Mouse (Mus musculus) spleen, adult 2 months (tissue): ENCODE data around the gene Hint2. TPM values are rescaled to one million over a fixed set of nuclear protein-coding genes. Genes with fewer than 3 reads are reported as not detected.
A peak's percentile ranks its signal among the peaks of the same experiment; 100 is the strongest.

Experiments
- DNase-seq, 2 experiments: peaks; one replicate each; pipeline versions ENCODE4 v3.0.0 to v3.0.0-alpha.2; 2012 to 2021; ENCODE audit warnings: low spot score in 2 of 2, low read depth in 1 of 2
- H3K27ac ChIP-seq: fragments of 200-500 bp; 2 replicates; pipeline ENCODE4 v1.5.1; 2012; ENCODE audit warnings: low read length, inconsistent platforms; ENCODE audit not compliant: insufficient read depth
- H3K27me3 ChIP-seq: fragments of 200-500 bp; 2 replicates; pipeline ENCODE4 v1.6.1; 2012; ENCODE audit warnings: mild to moderate bottlenecking, moderate library complexity, low read length, inconsistent platforms; ENCODE audit not compliant: control insufficient read depth, insufficient read depth
- H3K36me3 ChIP-seq: fragments of 200-500 bp; 2 replicates; pipeline ENCODE4 v1.6.1; 2012; ENCODE audit warnings: mild to moderate bottlenecking, low read length, inconsistent platforms; ENCODE audit not compliant: control insufficient read depth, insufficient read depth
- H3K4me1 ChIP-seq: fragments of 200-500 bp; 2 replicates; pipeline ENCODE4 v1.6.1; 2011; ENCODE audit warnings: inconsistent platforms; ENCODE audit not compliant: control insufficient read depth, insufficient read depth, insufficient read length
- H3K4me3 ChIP-seq: fragments of 200-500 bp; 2 replicates; pipeline ENCODE4 v1.5.1; 2011; ENCODE audit warnings: mild to moderate bottlenecking, inconsistent platforms; ENCODE audit not compliant: insufficient read depth, insufficient read length; ENCODE audit errors: extremely low read depth
- CTCF ChIP-seq: fragments of 200-500 bp; IDR thresholded peaks from 2 replicates; pipeline ENCODE4 v1.5.1; 2011; ENCODE audit warnings: mild to moderate bottlenecking, inconsistent platforms; ENCODE audit not compliant: insufficient read depth, insufficient read length, insufficient replicate concordance; ENCODE audit errors: extremely low read depth
- POLR2A ChIP-seq: fragments of 200-500 bp; IDR thresholded peaks from 2 replicates; pipeline ENCODE4 v1.6.1; 2011; ENCODE audit warnings: low read depth, low read length, inconsistent platforms
- WGBS: fragments of 180-500 bp; shearing (Covaris S2); methylation state at CpG from one replicate; pipeline ENCODE4 v1.1.7; 2018; 5-methylcytosine and 5-hydroxymethylcytosine counted together
- polyA plus RNA-seq: library from polyadenylated mRNA; depleted of rRNA; stranded (reverse); fragments of >200 nt; gene quantifications from 2 replicates; pipeline ENCODE4 v1.2.3, GENCODE M21; 2012

The Hint2 gene
- polyA plus RNA-seq, 1 experiment = 23.2 TPM

DNA sequence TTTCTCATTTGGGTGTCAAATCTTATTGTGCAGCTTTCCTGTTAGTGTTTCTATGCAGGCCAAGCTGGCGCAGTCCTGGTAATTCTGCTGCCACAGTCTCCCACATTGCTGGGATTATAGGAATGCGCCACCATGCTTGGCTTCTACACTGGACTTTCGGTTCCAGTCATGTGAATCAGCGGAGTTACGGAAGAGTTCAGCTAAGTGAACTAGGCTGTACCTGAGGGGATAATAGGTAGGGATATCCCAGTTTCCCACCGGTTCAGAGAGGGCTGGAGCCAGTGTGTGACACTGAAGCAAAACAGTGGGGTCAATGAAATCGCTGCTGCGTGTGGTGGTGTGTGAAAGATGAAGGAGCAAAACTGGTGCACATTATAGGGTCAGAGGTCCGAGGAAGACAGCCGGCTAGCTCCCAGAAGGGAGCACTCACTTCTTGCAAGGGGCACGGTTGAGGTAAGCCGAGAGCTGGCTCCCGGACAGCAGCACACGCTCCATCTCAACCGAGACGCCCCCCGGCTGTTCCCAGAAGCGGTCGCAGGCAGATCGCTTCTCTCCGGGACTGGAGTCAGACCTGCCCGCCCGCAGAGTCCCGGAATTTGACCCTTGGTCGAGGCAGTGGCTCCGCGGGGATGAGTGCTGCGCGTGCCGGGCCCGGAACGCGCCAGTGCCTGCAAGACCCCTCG lies 469 bp downstream of the Hint2 start:
- TF ChIP-seq POLR2A (no peak), CTCF (no peak)
- peak overlapping the region; percentile 61 for H3K27ac ChIP-seq
- no peaks in the 10 kb centered on the region for H3K36me3 ChIP-seq
- H3K4me1 ChIP-seq = peaks cover 4% of the 10 kb centered on the region; the same call in 1 of the 2 replicates
- no peaks in the 10 kb centered on the region for H3K27me3 ChIP-seq
- peak overlapping the region; percentile 98 for H3K4me3 ChIP-seq
- no peak for DNase-seq
- 11% methylated on average over 34 of the region's 34 CpGs for WGBS

DNA sequence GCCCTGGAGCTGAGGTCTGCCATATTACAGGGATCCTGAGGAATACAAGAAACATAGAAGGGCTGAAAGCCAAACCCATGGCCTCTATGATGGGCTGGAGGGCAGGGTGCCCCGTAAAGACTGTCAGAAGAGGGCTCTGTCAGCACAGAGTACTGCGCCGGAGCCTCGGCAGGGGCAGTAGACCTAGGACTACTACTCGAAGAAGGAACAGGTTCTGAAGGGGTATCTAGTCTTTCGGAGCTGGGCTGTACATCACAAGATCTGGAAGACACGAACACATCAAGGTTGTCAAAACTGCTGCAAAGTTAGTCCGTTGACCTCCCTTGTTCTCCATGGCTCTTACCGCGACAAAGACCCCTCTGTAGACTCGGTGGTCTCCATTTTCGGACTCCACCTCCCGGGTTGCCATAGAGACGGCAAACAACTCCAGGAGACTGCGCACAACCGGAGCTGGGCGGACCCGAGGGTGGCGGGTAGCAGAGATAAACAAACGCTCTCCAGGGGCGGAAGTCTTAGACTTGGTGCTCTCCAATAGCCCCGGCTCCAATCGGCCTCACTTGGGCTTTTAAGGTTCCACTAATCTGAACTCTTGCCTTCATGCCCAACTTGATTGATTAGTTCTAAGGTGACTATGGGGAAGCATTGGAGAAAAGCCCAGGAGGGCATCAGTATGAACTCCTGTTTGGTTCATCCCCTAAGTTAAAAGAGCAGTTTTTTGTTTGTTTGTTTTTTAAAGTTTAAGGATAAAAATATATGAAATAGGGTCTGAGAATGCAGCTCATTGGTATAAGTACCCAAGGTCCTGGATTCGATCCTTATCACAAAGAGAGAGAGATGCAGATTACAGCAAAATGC lies 2.9 kb downstream of the Hint2 start, which contains the start of gene Spag8:
TSS of gene Spag8 (minus strand) at position 434 of the 855 bp plus-strand sequence.
- WGBS = 36% methylated on average over 24 of the region's 24 CpGs
- no peaks in the 10 kb centered on the region for H3K27me3 ChIP-seq
- no peaks in the 10 kb centered on the region for H3K36me3 ChIP-seq
- H3K4me1 ChIP-seq = peaks cover 4% of the 10 kb centered on the region; the same call in 1 of the 2 replicates
- TF ChIP-seq POLR2A (no peak), CTCF (no peak)
- H3K27ac ChIP-seq = no peak within 1 kb of the TSS
- no peak for DNase-seq
- H3K4me3 ChIP-seq = no peak within 1 kb of the TSS

DNA sequence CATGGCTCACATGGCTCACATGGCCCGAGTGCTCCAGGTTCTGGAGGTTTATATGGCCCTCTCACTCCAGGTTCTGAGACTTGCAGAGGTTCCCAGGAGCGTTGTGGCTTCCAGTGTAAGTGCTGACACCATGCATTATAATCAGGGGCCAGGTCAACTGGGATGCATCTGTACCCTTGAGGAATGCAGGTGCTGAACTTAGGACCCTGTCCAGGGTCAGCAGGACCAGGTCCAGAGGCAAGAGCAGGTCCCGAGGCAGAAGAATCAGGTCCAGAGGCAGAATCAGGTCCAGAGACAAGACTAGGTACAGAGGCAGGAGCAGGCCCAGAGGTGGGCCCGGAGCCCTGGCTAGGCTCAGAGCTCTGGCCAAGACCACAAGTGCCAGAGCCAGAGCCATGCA lies 3.5 kb downstream of the Hint2 start:
- 84% methylated on average over 4 of the region's 4 CpGs for WGBS
- TF ChIP-seq POLR2A (no peak), CTCF (no peak)
- DNase-seq = no peak
- H3K4me3 ChIP-seq = no peak overlapping the region
- peaks cover 4% of the 10 kb centered on the region; the same call in 1 of the 2 replicates for H3K4me1 ChIP-seq
- no peak overlapping the region for H3K27ac ChIP-seq
- H3K27me3 ChIP-seq = no peaks in the 10 kb centered on the region
- no peaks in the 10 kb centered on the region for H3K36me3 ChIP-seq

DNA sequence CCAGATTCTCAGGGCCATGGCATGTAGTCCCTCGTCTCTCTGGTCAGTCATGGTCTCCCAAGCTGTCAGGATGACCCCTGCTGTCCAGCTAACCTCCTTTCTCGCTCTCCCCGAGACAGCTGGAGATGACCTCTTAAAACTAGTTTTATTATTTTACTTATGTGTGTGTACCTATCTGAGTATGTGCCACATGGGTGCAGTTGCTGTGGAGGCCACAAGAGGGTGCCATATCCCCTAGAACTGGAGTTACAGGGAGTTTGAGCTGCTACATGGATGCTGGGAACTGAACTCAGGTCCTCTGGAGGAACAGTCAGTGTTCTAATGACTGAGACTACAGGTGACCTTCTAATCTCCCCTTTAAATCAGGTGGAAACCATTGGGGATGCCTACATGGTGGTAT lies 6.5 kb downstream of the Hint2 start:
- Histone ChIP-seq H3K27me3 (no peaks in the 10 kb centered on the region), H3K4me3 (no peak overlapping the region), H3K36me3 (no peaks in the 10 kb centered on the region), H3K4me1 (no peaks in the 10 kb centered on the region), H3K27ac (no peak overlapping the region)
- no peak for DNase-seq
- WGBS = 96% methylated on average over 3 of the region's 3 CpGs
- TF ChIP-seq POLR2A (no peak), CTCF (no peak)

DNA sequence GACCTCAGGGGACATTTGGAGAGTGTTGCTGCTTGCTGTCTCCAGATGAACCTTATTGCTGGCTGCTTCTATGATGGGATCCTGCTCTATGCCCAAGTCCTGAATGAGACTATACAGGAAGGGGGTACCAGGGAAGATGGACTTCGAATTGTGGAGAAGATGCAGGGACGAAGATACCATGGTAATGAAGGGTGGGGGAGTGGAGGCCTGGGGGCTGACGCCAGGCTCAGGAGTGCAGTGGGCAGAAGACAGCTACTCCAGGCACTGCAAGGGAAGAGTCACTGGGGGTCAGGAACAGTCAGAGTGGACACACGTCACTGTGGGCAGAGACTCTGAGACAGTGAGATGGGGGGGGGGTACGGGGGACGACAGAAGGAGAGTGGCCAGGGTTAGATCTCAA lies 15.8 kb downstream of the Hint2 start:
- no peaks in the 10 kb centered on the region for H3K4me1 ChIP-seq
- TF ChIP-seq CTCF (no peak), POLR2A (no peak)
- H3K36me3 ChIP-seq = no peaks in the 10 kb centered on the region
- no peak overlapping the region for H3K27ac ChIP-seq
- no peak overlapping the region for H3K4me3 ChIP-seq
- WGBS = 87% methylated on average over 6 of the region's 6 CpGs
- H3K27me3 ChIP-seq = no peaks in the 10 kb centered on the region
- peak in 1 of 2 experiments; percentile 1 for DNase-seq

DNA sequence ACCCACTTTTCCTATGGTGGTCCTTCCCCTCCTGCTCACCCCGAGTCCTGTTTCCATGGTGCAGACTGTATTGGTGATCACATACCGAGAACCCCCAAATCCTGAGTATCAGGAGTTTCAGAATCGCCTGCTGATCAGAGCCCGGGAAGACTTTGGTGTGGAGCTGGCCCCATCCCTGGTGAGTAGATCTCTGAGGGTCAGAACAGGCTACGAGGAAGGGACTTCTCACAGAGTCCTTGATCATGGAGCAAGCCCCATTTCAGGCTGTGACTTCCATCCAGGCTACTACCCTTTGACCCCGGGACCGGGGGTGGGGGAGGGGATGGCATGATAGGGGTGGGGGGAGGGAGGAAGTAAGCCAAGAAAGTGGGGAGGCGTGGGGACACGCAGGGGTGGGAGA lies 16.2 kb downstream of the Hint2 start:
- 89% methylated on average over 9 of the region's 9 CpGs for WGBS
- H3K36me3 ChIP-seq = no peaks in the 10 kb centered on the region
- no peaks in the 10 kb centered on the region for H3K4me1 ChIP-seq
- no peaks in the 10 kb centered on the region for H3K27me3 ChIP-seq
- no peak overlapping the region for H3K4me3 ChIP-seq
- no peak overlapping the region for H3K27ac ChIP-seq
- TF ChIP-seq POLR2A (no peak), CTCF (no peak)
- peak in 1 of 2 experiments; percentile 0 for DNase-seq

DNA sequence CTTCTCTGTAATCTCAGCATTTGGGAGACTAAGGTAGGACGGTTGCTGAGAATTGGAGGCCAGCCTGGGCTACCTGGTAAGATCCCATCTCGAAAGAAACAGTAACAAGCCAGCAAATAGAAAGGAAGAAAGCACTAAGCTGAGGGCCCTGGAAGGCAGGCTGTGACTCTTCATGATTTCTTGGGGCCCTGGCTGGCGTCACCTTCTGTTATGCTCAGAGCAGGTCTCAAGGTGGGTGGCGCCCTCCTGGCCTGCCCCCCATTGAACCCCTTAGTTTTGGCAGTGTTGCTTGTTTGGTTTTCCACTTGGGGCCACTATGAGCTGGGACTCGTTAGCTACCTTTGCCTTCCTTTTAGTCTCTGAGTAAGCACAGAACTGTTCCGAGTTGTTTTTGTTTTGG lies 19.5 kb downstream of the Hint2 start:
- H3K4me1 ChIP-seq = no peaks in the 10 kb centered on the region; the same call in 1 of the 2 replicates
- no peak overlapping the region for H3K27ac ChIP-seq
- no peaks in the 10 kb centered on the region; the same call in 1 of the 2 replicates for H3K27me3 ChIP-seq
- DNase-seq = peak in 1 of 2 experiments; percentile 0
- no peak for TF ChIP-seq POLR2A
- TF ChIP-seq CTCF = no peak
- H3K4me3 ChIP-seq = no peak overlapping the region
- 82% methylated on average over 6 of the region's 6 CpGs for WGBS
- no peaks in the 10 kb centered on the region for H3K36me3 ChIP-seq
